Mouse (Mus musculus) ES-E14 (cell line): ENCODE data around the gene Serpinf2. TPM values are rescaled to one million over a fixed set of nuclear protein-coding genes. Genes with fewer than 3 reads are reported as not detected.

Experiments used
- DNase-seq: peaks from one replicate; pipeline ENCODE4 v3.0.0-alpha.2; 2013; ENCODE audit warnings: low read depth, low spot score
- H3K27ac ChIP-seq: 2 replicates; pipeline ENCODE4 v1.5.1; 2012; ENCODE audit warnings: low read depth, mild to moderate bottlenecking, low read length, moderate library complexity, mixed read lengths; ENCODE audit not compliant: poor library complexity, insufficient read depth, severe bottlenecking
- H3K36me3 ChIP-seq: 2 replicates; pipeline ENCODE4 v1.6.1; 2012; ENCODE audit warnings: mild to moderate bottlenecking, low read length, moderate library complexity, mixed read lengths; ENCODE audit not compliant: control insufficient read depth, poor library complexity, insufficient read depth, severe bottlenecking
- H3K4me1 ChIP-seq, 2 experiments: fragments of 150-350 bp in 1 of 2; sonication (generic) in 1 of 2; 2 replicates each; pipeline ENCODE4 v1.6.1; 2012; ENCODE audit warnings: low read length in 2 of 2, mild to moderate bottlenecking in 1 of 2, mixed read lengths in 1 of 2; ENCODE audit not compliant: control insufficient read depth in 2 of 2, insufficient read depth in 2 of 2, poor library complexity in 1 of 2
- H3K4me3 ChIP-seq, 2 experiments: fragments of 150-350 bp in 1 of 2; sonication (generic) in 1 of 2; 2 replicates each; pipeline ENCODE4 v1.5.1; 2012; ENCODE audit warnings: low read length in 2 of 2, low read depth in 1 of 2, mild to moderate bottlenecking in 1 of 2, mixed read lengths in 1 of 2; ENCODE audit not compliant: insufficient read depth in 1 of 2, poor library complexity in 1 of 2, severe bottlenecking in 1 of 2
- H3K9ac ChIP-seq: 2 replicates; pipeline ENCODE4 v1.6.1; 2012; ENCODE audit warnings: low read depth, mild to moderate bottlenecking, low read length, mixed read lengths; ENCODE audit not compliant: poor library complexity, insufficient read depth, severe bottlenecking
- H3K9me3 ChIP-seq: fragments of 150-350 bp; sonication (generic); 2 replicates; pipeline ENCODE4 v1.6.1; 2012; ENCODE audit warnings: low read depth, mild to moderate bottlenecking, low read length; ENCODE audit not compliant: control insufficient read depth, insufficient read depth
- CHD2 ChIP-seq: IDR thresholded peaks from 2 replicates; pipeline ENCODE4 v1.6.1; 2014; ENCODE audit warnings: mild to moderate bottlenecking, low read depth, low read length, inconsistent platforms
- HCFC1 ChIP-seq: IDR thresholded peaks from 2 replicates; pipeline ENCODE4 v1.6.1; 2012; ENCODE audit warnings: low read length, inconsistent platforms, borderline replicate concordance; ENCODE audit not compliant: insufficient read depth
- MAFK ChIP-seq: IDR thresholded peaks from 2 replicates; pipeline ENCODE4 v1.6.1; 2014; ENCODE audit warnings: mild to moderate bottlenecking, low read depth, low read length, inconsistent platforms; ENCODE audit not compliant: insufficient read depth
- ZC3H11A ChIP-seq: IDR thresholded peaks from 2 replicates; pipeline ENCODE4 v1.6.1; 2012; ENCODE audit warnings: low read depth, mild to moderate bottlenecking, inconsistent platforms, low read length, borderline replicate concordance
- ZNF384 ChIP-seq: IDR thresholded peaks from 2 replicates; pipeline ENCODE4 v1.6.1; 2012; ENCODE audit warnings: low read depth, low read length, inconsistent platforms
- in situ Hi-C, 2 experiments: fragments of 600-800 bp; cut with MboI; formaldehyde crosslinking; loops; one replicate each; pipeline ENCODE4 v1.15.1; 2025; ENCODE audit warnings: low sequenced_read_pairs in 2 of 2, inconsistent platforms in 1 of 2; ENCODE audit not compliant: unreplicated experiment in 2 of 2
- total RNA-seq: library from RNA; depleted of rRNA; stranded (reverse); fragments of 300-350 nt; gene quantifications from 2 replicates; pipeline ENCODE4 v1.2.3, GENCODE M21; 2012

The Serpinf2 gene
- total RNA-seq, 1 experiment: 0.27 TPM

DNA sequence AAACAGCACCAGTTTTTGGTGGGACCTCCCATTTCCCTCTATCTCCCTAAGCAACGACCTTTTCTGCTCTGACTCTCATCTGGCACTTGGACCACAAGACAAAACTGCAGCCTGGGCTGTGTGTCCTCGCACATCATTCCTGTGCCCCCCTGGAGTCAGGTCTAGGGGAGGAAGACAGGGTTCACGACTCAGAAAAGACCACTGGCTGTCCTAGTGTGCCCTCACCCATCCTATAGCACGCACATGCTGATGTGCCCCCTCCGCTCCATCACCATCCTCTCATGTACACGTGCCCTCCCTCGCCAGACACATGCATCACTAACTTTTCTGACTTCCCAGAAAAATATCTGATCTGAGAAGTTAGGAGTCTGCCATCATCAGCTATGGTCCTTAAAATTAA lies 19.4 kb downstream of the Serpinf2 start:
- no peak overlapping the region for H3K9ac ChIP-seq
- H3K9me3 ChIP-seq: no peaks in the 10 kb centered on the region
- DNase-seq: no peak
- TF ChIP-seq ZC3H11A (no peak), MAFK (no peak), CHD2 (no peak), HCFC1 (no peak)
- in situ Hi-C loops: no loop called here
- no peak overlapping the region for H3K27ac ChIP-seq
- no peaks in the 10 kb centered on the region for H3K36me3 ChIP-seq
- H3K4me3 ChIP-seq: no peak overlapping the region
- peaks cover 0 to 7% of the 10 kb centered on the region in 2 experiments; a peak in 1 of 4 replicates for H3K4me1 ChIP-seq

DNA sequence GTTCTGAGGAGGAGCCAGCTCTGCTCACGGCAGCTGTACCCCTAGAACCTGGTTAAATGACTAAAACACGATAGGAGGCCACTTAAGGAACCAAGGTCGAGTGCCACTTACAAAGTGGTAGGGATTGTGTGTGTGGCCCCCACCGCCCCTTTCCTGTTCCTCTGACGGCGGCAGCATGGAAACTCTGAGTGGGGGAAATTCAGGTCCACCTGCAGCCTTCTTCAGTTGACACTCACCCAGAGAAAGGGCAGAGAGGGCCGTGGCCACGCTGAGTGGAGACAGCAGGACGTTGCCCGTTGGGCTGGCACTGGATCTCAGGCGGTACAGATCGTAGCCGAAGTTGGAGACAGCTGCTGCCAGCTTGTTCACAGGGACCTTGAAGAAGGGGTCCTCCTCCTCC lies 23.4 kb downstream of the Serpinf2 start:
- no peak overlapping the region for H3K27ac ChIP-seq
- no peaks in the 10 kb centered on the region for H3K9me3 ChIP-seq
- peaks cover 0 to 2% of the 10 kb centered on the region in 2 experiments; a peak in 1 of 4 replicates for H3K4me1 ChIP-seq
- DNase-seq: no peak
- no peaks in the 10 kb centered on the region for H3K36me3 ChIP-seq
- in situ Hi-C loops: no loop called here
- no peak overlapping the region for H3K4me3 ChIP-seq
- no peak overlapping the region for H3K9ac ChIP-seq
- TF ChIP-seq ZNF384 (no peak), CHD2 (no peak), HCFC1 (no peak), ZC3H11A (no peak), MAFK (no peak)

DNA sequence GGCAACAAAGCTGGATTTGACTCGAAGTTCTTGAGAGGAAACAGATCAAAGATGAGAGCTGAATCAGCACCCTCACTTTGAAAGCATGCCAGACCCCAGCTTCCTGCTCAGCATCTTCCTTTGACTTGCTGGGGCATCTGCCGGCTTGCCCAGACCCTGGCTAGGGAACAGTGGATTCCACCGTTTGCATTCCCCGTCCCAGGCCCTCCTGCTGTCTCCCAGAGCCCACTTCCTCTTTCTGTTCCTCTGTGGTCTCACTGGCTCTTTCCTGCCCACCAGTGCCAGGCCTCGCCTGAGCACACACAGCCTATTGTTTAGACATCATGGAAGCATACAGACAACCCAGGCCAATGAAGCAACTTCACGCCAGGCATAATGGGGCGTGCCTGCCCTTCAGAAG lies 24.3 kb downstream of the Serpinf2 start:
- Histone ChIP-seq H3K4me1 (peaks cover 0 to 2% of the 10 kb centered on the region in 2 experiments; a peak in 1 of 4 replicates), H3K4me3 (no peak overlapping the region), H3K9ac (no peak overlapping the region), H3K27ac (no peak overlapping the region), H3K9me3 (no peaks in the 10 kb centered on the region), H3K36me3 (0 out of 2 replicates have a peak, but pooled peaks cover 2% of the 10 kb centered on the region)
- DNase-seq: no peak
- TF ChIP-seq ZNF384 (no peak), ZC3H11A (no peak), CHD2 (no peak), HCFC1 (no peak), MAFK (no peak)
- in situ Hi-C loops: no loop called here

DNA sequence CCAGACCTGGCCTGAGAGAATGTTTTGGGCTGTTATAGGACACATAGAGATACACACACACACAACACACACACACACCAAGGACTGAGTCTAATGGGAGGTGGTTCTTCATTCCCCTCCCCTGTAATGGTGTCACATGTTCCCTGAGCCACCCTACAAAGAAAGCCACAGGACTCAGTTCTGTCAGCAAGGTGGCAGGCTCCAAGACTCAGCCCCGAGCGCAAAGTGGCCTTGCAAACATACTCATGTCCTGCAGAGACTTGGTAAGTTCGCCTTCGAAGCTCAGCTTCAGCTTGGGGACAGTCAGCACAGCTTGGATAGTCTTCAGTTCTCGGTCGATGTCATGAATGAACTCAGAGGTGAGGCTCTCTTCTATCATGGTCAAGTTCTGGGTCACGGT lies 28.8 kb downstream of the Serpinf2 start:
- H3K9me3 ChIP-seq: no peaks in the 10 kb centered on the region
- H3K9ac ChIP-seq: no peak overlapping the region
- in situ Hi-C loops: no loop called here
- DNase-seq: no peak
- no peak for TF ChIP-seq HCFC1
- no peak for TF ChIP-seq MAFK
- TF ChIP-seq ZC3H11A: no peak
- no peak for TF ChIP-seq CHD2
- no peak for TF ChIP-seq ZNF384
- peaks cover 3% of the 10 kb centered on the region; the same call in 1 of the 2 replicates for H3K36me3 ChIP-seq
- no peak overlapping the region for H3K27ac ChIP-seq
- H3K4me3 ChIP-seq: no peak overlapping the region
- H3K4me1 ChIP-seq: no peaks in the 10 kb centered on the region
